Mouse (Mus musculus) neural tube, embryonic 13.5 days (tissue): Measurements from ENCODE around the gene Eps8. TPM values are rescaled to one million over a fixed set of nuclear protein-coding genes. Genes with fewer than 3 reads are reported as not detected.
A peak's percentile ranks its signal among the peaks of the same experiment; 100 is the strongest.

Experiments used
- ATAC-seq: fragments of 200-750 bp; cut with Nextera tagmentation; 2 replicates; pipeline ENCODE4 v1.8.0; 2017; ENCODE audit warnings: low read depth, mild to moderate bottlenecking, moderate TSS enrichment, moderate library complexity
- H3K27ac ChIP-seq: fragments of 300-500 bp; sonication (generic); replicated peaks from 2 replicates; pipeline ENCODE4 v1.5.1; 2015; ENCODE audit warnings: moderate library complexity, mild to moderate bottlenecking, inconsistent platforms
- H3K27me3 ChIP-seq: fragments of 300-500 bp; sonication (generic); 2 replicates; pipeline ENCODE4 v1.6.1; 2015; ENCODE audit warnings: mild to moderate bottlenecking, inconsistent platforms
- H3K36me3 ChIP-seq: fragments of 300-500 bp; sonication (generic); 2 replicates; pipeline ENCODE4 v1.6.1; 2015; ENCODE audit warnings: mild to moderate bottlenecking, inconsistent platforms
- H3K4me1 ChIP-seq: fragments of 300-500 bp; sonication (generic); replicated peaks from 2 replicates; pipeline ENCODE4 v1.6.1; 2015; ENCODE audit warnings: inconsistent platforms
- H3K4me2 ChIP-seq: fragments of 300-500 bp; sonication (generic); 2 replicates; pipeline ENCODE4 v1.6.1; 2015; ENCODE audit warnings: inconsistent platforms, mild to moderate bottlenecking, moderate library complexity
- H3K4me3 ChIP-seq: fragments of 300-500 bp; sonication (generic); 2 replicates; pipeline ENCODE4 v1.5.1; 2015; ENCODE audit warnings: mild to moderate bottlenecking, inconsistent platforms
- H3K9ac ChIP-seq: fragments of 300-500 bp; sonication (generic); 2 replicates; pipeline ENCODE4 v1.6.1; 2015; ENCODE audit warnings: moderate library complexity, mild to moderate bottlenecking, inconsistent platforms
- H3K9me3 ChIP-seq: fragments of 300-500 bp; sonication (generic); 2 replicates; pipeline ENCODE4 v1.6.1; 2016; ENCODE audit warnings: inconsistent platforms
- WGBS: fragments of 180-500 bp; shearing (Covaris S2); methylation state at CpG from one replicate; pipeline ENCODE4 v1.1.7; 2015; 5-methylcytosine and 5-hydroxymethylcytosine counted together
- polyA plus RNA-seq: library from polyadenylated mRNA; unstranded; fragments of >200 nt; fragmentation: Nextera tagmentation; extraction: Ambion mirVana; gene quantifications from 2 replicates; pipeline ENCODE4 v1.2.1, GENCODE M21; 2015

The Eps8 gene
- polyA plus RNA-seq, 1 experiment from 2014 or later, result 10.8 TPM

DNA sequence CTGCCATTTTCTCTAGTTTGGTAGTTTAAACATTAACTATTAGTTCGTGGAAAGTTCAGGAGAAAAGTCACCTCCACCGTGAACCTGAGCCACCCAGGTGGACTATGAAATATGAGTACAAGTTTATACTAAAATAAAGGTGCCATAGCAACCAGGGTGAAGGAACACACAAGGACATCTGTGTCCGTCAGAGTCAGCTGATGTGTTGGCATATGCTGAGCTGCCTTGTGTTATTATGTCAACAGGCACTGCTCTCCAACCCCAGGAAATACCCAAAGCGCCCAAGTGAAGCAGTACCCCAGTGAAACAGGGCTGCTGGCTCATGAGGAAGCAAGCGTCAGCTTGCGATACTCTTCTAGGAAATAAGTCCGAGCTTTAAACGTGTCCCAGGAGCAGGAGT, 104.5 kb downstream of the Eps8 start:
- no peak overlapping the region for H3K9ac ChIP-seq
- H3K27me3 ChIP-seq, result no peaks in the 10 kb centered on the region
- H3K4me1 ChIP-seq, result 0 out of 2 replicates have a peak, but pooled peaks cover 3% of the 10 kb centered on the region
- 73% methylated on average over 8 of the region's 8 CpGs for WGBS
- H3K9me3 ChIP-seq, result no peaks in the 10 kb centered on the region
- no peak overlapping the region for H3K4me2 ChIP-seq
- H3K36me3 ChIP-seq, result no peaks in the 10 kb centered on the region
- no peak overlapping the region for H3K27ac ChIP-seq
- ATAC-seq, result no peak
- no peak overlapping the region for H3K4me3 ChIP-seq

DNA sequence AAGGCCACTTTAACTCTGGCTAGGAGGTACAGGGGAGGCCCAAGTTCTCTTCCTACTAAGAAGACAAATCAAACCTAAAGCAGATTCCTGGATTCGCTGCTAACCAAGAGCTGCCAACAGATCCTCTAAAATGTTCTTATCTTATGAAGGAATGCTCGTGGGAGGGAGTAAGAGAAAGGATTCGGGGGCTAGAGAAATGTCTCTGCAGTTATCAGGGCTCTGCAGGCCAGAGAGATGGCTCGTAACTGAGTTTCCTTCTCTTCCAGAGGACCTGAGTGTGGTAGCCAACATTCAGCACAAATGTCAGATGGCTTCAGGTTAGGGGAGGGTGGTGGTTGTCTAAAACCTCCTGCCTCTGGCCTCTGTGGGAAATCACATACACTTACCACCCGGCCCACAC, 106.1 kb downstream of the Eps8 start:
- no peaks in the 10 kb centered on the region for H3K9me3 ChIP-seq
- no peak overlapping the region for H3K27ac ChIP-seq
- H3K4me1 ChIP-seq, result peaks cover 3% of the 10 kb centered on the region; the same call in 1 of the 2 replicates
- H3K27me3 ChIP-seq, result no peaks in the 10 kb centered on the region
- no peak overlapping the region for H3K4me2 ChIP-seq
- H3K4me3 ChIP-seq, result no peak overlapping the region
- no peak for ATAC-seq
- H3K9ac ChIP-seq, result no peak overlapping the region
- H3K36me3 ChIP-seq, result no peaks in the 10 kb centered on the region
- 87% methylated on average over 5 of the region's 5 CpGs for WGBS

- no peak overlapping the region for H3K4me2 ChIP-seq
- H3K27me3 ChIP-seq, result no peaks in the 10 kb centered on the region
- 83% methylated on average over 2 of the region's 2 CpGs for WGBS
- H3K4me3 ChIP-seq, result no peak overlapping the region
- H3K27ac ChIP-seq, result no peak overlapping the region
- no peaks in the 10 kb centered on the region for H3K9me3 ChIP-seq
- H3K9ac ChIP-seq, result no peak overlapping the region
- no peak for ATAC-seq
- H3K4me1 ChIP-seq, result peaks cover 14% of the 10 kb centered on the region
- H3K36me3 ChIP-seq, result no peaks in the 10 kb centered on the region
Measured at GRCm38 (mm10) chr6:137547555-137547954, 107.1 kb downstream of the Eps8 start.

DNA sequence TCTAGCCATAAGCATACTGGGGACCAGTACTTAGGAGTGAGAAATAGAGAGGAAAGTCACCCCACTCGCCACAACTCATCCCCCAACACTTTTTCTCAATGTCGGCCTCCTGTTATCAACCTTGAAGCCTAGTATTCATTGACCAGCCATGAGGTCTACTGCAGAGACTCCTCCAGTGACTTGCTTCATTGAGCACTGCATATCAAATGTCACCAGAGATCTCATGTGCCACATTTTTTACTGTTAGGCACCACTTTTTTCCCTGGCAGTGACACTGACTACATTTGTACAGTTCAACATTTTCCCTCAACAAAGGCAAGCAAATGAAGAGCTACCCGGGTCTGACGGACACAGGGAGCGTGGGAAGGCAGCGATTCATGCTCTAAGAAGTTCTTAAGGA, 108.6 kb downstream of the Eps8 start:
- Histone ChIP-seq H3K27me3 (no peaks in the 10 kb centered on the region), H3K9me3 (no peaks in the 10 kb centered on the region), H3K27ac (no peak overlapping the region), H3K4me2 (no peak overlapping the region), H3K36me3 (no peaks in the 10 kb centered on the region), H3K4me1 (peaks cover 28% of the 10 kb centered on the region), H3K4me3 (no peak overlapping the region), H3K9ac (no peak overlapping the region)
- ATAC-seq, result no peak
- 86% methylated on average over 6 of the region's 6 CpGs for WGBS

DNA sequence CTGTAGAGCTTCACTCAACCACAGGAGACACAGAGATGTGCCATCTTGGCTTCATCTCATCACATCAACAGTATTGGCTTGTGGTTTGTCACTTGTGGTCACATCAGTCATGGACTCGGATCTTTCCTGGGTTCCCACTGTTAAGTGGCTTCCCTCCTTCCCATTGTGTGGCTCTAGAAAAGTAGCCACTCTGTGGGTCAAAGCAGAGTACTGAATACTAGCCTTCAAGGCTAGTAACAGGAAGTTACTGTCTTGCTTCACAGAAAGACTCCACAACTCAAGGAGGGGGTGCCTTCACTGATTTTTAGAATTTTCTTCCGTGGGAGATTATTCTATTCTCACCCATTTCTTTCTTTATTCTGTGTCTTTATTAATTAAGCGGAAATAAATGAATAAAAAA, 109.3 kb downstream of the Eps8 start:
- Histone ChIP-seq H3K9me3 (no peaks in the 10 kb centered on the region), H3K27me3 (no peaks in the 10 kb centered on the region), H3K4me3 (no peak overlapping the region), H3K4me2 (no peak overlapping the region), H3K27ac (no peak overlapping the region), H3K4me1 (peaks cover 28% of the 10 kb centered on the region), H3K9ac (no peak overlapping the region), H3K36me3 (no peaks in the 10 kb centered on the region)
- WGBS, result 76% methylated on average over 3 of the region's 3 CpGs
- no peak for ATAC-seq

DNA sequence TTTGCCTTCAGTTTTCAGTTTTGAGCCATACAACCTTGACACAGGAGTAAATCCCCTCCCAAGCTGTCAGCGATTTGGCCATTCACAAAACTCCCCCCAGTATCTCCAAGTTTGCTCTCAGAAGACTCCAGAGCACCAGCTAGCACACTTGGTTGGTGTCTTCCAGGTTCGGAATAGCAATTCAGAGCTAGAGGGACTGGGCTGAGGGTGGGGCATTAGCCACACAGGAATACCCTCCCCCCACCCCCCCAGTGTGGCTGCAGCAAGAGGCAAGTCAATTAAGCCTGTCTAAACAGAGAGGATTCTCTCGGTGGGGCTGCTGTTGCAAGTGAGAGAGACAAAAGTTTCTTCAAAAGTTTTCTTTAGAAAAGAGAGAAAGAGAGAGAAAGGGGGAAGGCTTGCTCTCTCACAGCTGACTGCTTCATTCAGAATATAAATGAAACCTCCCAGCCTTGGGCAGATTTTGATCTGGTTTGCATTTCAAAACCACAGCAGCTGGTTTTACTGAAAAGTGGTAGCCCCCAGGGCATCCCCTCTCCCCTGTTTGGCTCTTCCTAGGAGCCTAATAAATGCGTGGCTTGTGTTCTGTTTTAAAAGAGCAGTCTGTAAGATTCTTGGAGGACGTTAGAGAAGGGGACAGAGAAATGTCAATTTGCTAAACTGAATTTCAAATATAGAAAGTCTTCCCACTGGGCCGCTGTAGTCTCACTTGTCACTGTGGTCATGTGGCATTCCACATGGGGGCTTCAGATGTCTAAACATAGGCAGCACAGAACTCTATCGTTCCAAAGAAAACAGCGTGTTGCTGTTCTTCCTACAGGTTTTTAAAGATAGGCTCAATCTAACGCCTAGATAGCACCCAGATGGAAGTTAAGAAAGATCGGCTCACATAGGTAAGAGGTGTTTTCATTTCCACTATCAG, 112.2 kb downstream of the Eps8 start:
- 11% methylated on average over 10 of the region's 10 CpGs for WGBS
- no peaks in the 10 kb centered on the region for H3K36me3 ChIP-seq

DNA sequence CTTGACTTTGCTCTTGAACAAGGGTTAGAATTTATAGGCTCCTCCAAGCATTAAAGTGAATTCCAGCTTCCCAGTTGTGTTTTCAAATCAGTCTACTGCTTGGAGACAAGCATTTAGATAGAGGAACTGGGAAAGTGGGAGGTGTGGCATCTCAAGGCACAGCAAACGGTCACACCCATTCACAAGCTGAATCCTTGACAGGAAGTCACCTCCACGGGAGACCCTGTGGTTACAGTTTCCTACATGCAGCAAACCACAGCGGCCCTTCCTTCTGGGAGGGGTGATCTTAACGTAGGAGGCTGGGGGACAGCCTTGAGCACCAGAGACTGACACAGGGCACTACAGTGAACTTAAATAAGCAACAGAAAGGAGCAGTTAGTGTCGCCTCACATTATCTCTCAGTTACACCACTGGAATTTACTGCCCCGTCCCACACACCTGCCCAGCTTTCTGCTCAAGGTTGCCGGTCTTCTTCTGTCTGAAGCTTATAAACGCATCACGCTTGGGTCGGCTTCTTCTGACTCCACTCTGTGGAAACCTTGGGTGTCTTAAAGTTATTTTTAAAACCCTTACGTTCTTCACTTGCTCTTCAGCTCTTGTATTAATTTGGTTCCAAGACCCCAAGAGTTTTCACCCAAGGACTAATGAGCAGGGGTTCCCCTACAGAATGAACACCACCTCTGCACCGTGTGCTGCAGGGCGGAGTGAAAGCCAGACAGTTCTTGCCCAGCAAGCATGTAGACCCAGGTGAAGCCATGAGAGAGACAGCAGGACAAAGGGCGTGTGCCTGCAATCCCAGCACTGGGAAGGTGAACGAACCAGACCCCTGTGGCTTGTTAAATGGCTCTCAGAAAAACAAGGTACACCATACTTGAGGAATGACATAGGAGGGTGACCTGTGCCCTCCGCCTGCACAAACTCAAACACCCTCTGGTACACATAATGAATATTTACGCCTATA, 113.2 kb downstream of the Eps8 start:
- H3K4me2 ChIP-seq, result no peak overlapping the region
- no peaks in the 10 kb centered on the region for H3K9me3 ChIP-seq
- 65% methylated on average over 17 of the region's 17 CpGs for WGBS

More for the DNA sequence above, 112.2 kb downstream of the Eps8 start:
- Histone ChIP-seq H3K9ac (no peak overlapping the region), H3K4me3 (no peak overlapping the region), H3K9me3 (no peaks in the 10 kb centered on the region), H3K4me2 (0 out of 2 replicates have a peak overlapping the region, but pooled peaks have one; percentile 9), H3K4me1 (peaks cover 26% of the 10 kb centered on the region), H3K27me3 (no peaks in the 10 kb centered on the region), H3K27ac (peak overlapping the region; percentile 53)
- ATAC-seq, result peak; percentile 56

GRCm38 (mm10) chr6:137540800-137541199, 113.9 kb downstream of the Eps8 start:
- 83% methylated on average over 5 of the region's 5 CpGs for WGBS
- Histone ChIP-seq H3K9me3 (no peaks in the 10 kb centered on the region), H3K27ac (no peak overlapping the region), H3K36me3 (peaks cover 3% of the 10 kb centered on the region), H3K27me3 (no peaks in the 10 kb centered on the region), H3K9ac (no peak overlapping the region), H3K4me1 (peaks cover 26% of the 10 kb centered on the region), H3K4me3 (no peak overlapping the region), H3K4me2 (no peak overlapping the region)
- no peak for ATAC-seq

More for the DNA sequence above, 113.2 kb downstream of the Eps8 start:
- no peak for ATAC-seq
- H3K27ac ChIP-seq, result no peak overlapping the region
- peaks cover 26% of the 10 kb centered on the region for H3K4me1 ChIP-seq
- H3K4me3 ChIP-seq, result no peak overlapping the region
- H3K27me3 ChIP-seq, result no peaks in the 10 kb centered on the region
- H3K9ac ChIP-seq, result no peak overlapping the region
- no peaks in the 10 kb centered on the region for H3K36me3 ChIP-seq

GRCm38 (mm10) chr6:137540346-137540745, 114.3 kb downstream of the Eps8 start:
- Histone ChIP-seq H3K9ac (no peak overlapping the region), H3K27ac (no peak overlapping the region), H3K4me1 (peaks cover 26% of the 10 kb centered on the region), H3K36me3 (peaks cover 6% of the 10 kb centered on the region), H3K27me3 (no peaks in the 10 kb centered on the region), H3K9me3 (no peaks in the 10 kb centered on the region), H3K4me2 (no peak overlapping the region), H3K4me3 (no peak overlapping the region)
- ATAC-seq, result no peak
- WGBS, result 90% methylated on average over 6 of the region's 6 CpGs

- no peak overlapping the region for H3K27ac ChIP-seq
- H3K9me3 ChIP-seq, result no peaks in the 10 kb centered on the region
- no peak for ATAC-seq
- H3K27me3 ChIP-seq, result no peaks in the 10 kb centered on the region
- H3K36me3 ChIP-seq, result peaks cover 6% of the 10 kb centered on the region
- WGBS, result 63% methylated on average over 7 of the region's 7 CpGs
- no peak overlapping the region for H3K4me3 ChIP-seq
- H3K4me1 ChIP-seq, result peaks cover 26% of the 10 kb centered on the region
- H3K4me2 ChIP-seq, result no peak overlapping the region
- no peak overlapping the region for H3K9ac ChIP-seq
Measured at GRCm38 (mm10) chr6:137539219-137539618, 115.5 kb downstream of the Eps8 start.

GRCm38 (mm10) chr6:137532758-137533157, 121.9 kb downstream of the Eps8 start:
- Histone ChIP-seq H3K4me3 (no peak overlapping the region), H3K27me3 (no peaks in the 10 kb centered on the region), H3K27ac (no peak overlapping the region), H3K4me1 (no peaks in the 10 kb centered on the region), H3K36me3 (peaks cover 6% of the 10 kb centered on the region), H3K4me2 (no peak overlapping the region), H3K9ac (no peak overlapping the region), H3K9me3 (no peaks in the 10 kb centered on the region)
- ATAC-seq, result no peak
- 91% methylated on average over 8 of the region's 8 CpGs for WGBS

DNA sequence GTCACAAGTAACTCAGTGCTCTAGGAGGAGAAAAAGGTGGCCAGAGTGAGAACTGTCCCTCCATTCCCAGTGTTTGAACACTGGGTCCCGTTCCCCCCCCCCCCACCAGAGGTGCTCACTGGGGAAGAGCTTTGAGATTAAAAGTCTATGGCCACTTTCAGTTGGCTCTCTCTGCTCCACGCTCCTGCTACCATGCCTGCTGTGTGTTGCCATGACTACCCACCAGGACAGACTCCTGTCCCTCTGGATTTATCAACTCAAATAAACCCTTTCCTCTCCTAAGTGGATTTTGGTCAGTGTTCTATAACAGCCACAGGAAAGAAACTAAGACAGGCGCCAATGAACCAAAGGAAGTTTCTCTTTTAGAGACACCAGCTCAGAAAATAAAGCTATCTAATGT, 128.9 kb downstream of the Eps8 start:
- 34% methylated on average over 3 of the region's 3 CpGs for WGBS
- no peaks in the 10 kb centered on the region for H3K9me3 ChIP-seq
- H3K36me3 ChIP-seq, result no peaks in the 10 kb centered on the region
- no peak overlapping the region for H3K4me3 ChIP-seq
- peaks cover 6% of the 10 kb centered on the region for H3K4me1 ChIP-seq
- ATAC-seq, result no peak
- no peak overlapping the region for H3K9ac ChIP-seq
- no peaks in the 10 kb centered on the region for H3K27me3 ChIP-seq
- no peak overlapping the region for H3K4me2 ChIP-seq
- H3K27ac ChIP-seq, result no peak overlapping the region
